Mouse (Mus musculus): Measurements from ENCODE around the gene Plin3. TPM values are rescaled to one million over a fixed set of nuclear protein-coding genes. Genes with fewer than 3 reads are reported as not detected.

Gene Plin3
- polyA plus RNA-seq, 1 experiment from 2014 or later, result 26.8 TPM

DNA sequence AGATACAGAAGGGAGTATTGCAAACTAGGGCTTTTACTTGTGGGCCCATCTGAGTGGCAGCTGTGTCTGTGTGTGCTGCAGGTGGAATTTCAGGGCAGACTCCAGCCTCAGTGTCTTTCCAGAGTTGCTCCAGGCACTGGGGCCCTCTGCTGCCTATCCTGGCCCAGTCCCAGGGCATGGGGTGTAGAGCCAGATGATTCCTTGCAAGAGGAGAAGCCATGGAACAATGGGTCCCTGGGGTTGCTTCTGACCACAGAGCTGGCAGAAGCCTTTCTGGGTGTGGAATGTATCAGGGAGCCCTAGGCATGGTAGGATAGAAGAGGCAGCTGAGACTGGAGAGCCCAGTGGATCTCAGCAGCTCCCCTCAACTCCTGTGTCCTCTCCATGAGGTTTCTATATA is 38.6 kb upstream of the Plin3 start:
- H3K9ac ChIP-seq (replicated peaks), result no peak overlapping the region
- H3K36me3 ChIP-seq (replicated peaks; ENCODE audit: insufficient read depth, low read length), result no peaks in the 10 kb centered on the region
- H3K27me3 ChIP-seq (ENCODE audit: insufficient read depth, low read length), result no peaks in the 10 kb centered on the region
- TF ChIP-seq EP300 (IDR thresholded peaks at IDR 0.05; ENCODE audit: low read depth), result no peak
- TF ChIP-seq CTCF (IDR thresholded peaks at IDR 0.05; ENCODE audit: low read depth), result no peak
- no peak for DNase-seq
- H3K9me3 ChIP-seq (ENCODE audit: low read length), result no peaks in the 10 kb centered on the region
- H3K4me3 ChIP-seq (ENCODE audit: low read depth, low read length), result no peak overlapping the region
- peaks cover 46% of the 10 kb centered on the region for H3K4me1 ChIP-seq (ENCODE audit: insufficient read depth)
- ATAC-seq, result no peak
- no peak overlapping the region for H3K27ac ChIP-seq (ENCODE audit: low read depth)
- no peak overlapping the region for H3K4me2 ChIP-seq (ENCODE audit: low read depth, low read length)

DNA sequence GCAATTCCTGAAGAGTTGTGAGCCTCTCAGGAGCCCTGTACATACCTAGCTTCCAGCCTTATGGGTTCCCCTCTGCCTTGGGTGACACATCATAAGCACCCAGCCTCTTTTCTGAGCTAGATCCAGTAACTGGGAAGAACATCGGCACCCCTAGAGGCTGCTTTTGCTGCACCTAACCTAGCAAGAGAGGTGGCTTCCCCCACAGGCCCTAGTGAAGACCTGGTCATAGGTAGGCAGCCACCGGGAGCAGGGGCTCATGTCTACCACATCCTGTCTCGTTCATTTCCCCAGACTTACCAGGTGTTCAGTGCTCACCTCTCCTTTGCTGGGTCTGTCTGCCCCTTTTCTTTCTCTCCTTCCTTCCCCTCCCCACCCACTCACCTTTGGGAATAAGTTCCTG is 37.7 kb upstream of the Plin3 start:
- Histone ChIP-seq H3K27ac (ENCODE audit: low read depth) (no peak overlapping the region), H3K4me3 (ENCODE audit: low read depth, low read length) (no peak overlapping the region), H3K27me3 (ENCODE audit: insufficient read depth, low read length) (no peaks in the 10 kb centered on the region), H3K4me1 (ENCODE audit: insufficient read depth) (peaks cover 47% of the 10 kb centered on the region), H3K36me3 (replicated peaks; ENCODE audit: insufficient read depth, low read length) (no peaks in the 10 kb centered on the region), H3K4me2 (ENCODE audit: low read depth, low read length) (no peak overlapping the region), H3K9me3 (ENCODE audit: low read length) (no peaks in the 10 kb centered on the region), H3K9ac (replicated peaks) (no peak overlapping the region)
- ATAC-seq, result no peak
- WGBS (ENCODE audit: insufficient replicate concordance), result 72% methylated on average over 3 of the region's 3 CpGs
- DNase-seq, result no peak
- TF ChIP-seq CTCF (IDR thresholded peaks at IDR 0.05; ENCODE audit: low read depth) (peak; percentile 26; the same call in 1 of the 2 replicates), EP300 (IDR thresholded peaks at IDR 0.05; ENCODE audit: low read depth) (no peak)

DNA sequence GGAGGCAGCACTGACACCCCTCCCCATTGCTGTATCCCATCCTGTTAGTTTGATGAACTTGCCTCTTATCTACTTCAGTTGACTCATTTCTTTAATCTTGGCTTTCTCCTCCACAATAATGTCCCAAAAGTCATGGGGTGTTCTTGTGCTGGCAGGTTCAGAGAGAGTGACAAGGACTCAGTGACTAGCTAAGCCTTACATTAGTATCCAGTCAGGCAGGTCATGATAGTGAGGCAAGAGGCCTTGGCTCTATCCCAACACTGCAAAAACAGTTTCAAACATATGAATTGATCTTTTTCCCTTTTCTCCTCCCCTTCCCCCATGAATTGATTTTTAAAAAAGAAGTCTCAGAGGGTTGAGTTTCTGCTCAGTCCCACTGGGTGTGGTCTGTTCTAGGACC is 36.6 kb upstream of the Plin3 start:
- Histone ChIP-seq H3K4me3 (ENCODE audit: low read depth, low read length) (no peak overlapping the region), H3K9ac (replicated peaks) (no peak overlapping the region), H3K27ac (ENCODE audit: low read depth) (peak overlapping the region; percentile 19; the same call in 1 of the 2 replicates), H3K4me2 (ENCODE audit: low read depth, low read length) (no peak overlapping the region), H3K36me3 (replicated peaks; ENCODE audit: insufficient read depth, low read length) (no peaks in the 10 kb centered on the region), H3K27me3 (ENCODE audit: insufficient read depth, low read length) (no peaks in the 10 kb centered on the region), H3K4me1 (ENCODE audit: insufficient read depth) (peaks cover 53% of the 10 kb centered on the region), H3K9me3 (ENCODE audit: low read length) (no peaks in the 10 kb centered on the region)
- ATAC-seq, result no peak
- DNase-seq, result peak; percentile 50
- TF ChIP-seq EP300 (IDR thresholded peaks at IDR 0.05; ENCODE audit: low read depth), result no peak
- TF ChIP-seq CTCF (IDR thresholded peaks at IDR 0.05; ENCODE audit: low read depth), result no peak

DNA sequence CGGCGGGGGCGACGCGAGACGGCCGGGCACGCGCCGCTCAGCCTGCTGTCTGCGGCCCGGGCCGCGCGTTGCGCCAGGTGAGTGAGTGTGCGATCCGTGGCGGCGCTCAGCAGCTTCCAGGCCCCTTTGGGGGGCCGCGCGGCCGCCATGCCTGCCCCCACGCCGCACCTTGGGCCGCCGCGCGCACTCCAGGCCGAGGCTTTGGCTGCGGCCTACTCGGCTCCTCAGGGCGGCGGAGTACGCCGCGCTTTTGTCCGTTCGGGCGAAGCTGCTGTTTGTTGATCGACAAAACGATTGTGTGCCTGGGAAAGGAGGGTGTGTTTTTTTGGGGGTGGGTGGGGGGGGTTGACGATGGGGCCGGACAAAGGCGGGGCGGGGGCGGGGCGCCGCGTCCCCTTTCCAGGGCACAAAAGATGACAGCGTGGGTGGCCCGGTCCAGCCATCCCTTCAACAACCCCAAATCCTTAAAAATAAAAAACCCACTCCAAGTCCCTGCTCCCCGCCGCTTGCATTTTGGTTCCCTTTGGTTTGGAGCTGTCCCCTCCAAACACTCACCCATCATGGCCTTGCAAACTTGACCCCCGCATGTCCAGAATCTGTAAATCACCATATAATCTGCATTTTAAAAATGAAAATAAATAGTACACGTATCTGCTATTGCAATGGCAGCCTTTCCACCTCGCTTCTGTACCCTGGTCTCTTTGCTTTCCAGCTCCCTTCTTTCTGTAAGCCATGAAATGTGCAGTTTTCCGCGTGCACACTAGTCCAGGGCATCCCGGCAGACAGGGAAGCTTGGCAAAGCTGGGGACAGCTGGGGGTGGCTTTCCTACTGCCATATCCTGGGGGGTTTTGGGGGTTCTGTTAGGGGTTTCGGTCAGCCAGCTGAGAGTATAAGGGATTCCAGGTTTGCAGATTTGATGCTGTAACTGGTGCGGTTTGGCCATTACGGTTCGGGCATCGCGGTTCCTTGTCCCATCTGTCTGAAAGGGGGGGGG is 33.8 kb upstream of the Plin3 start:
- DNase-seq (no peak), ATAC-seq (peak; percentile 45)
- peaks cover 12% of the 10 kb centered on the region for H3K36me3 ChIP-seq (replicated peaks; ENCODE audit: insufficient read depth, low read length)
- H3K9me3 ChIP-seq (ENCODE audit: low read length), result no peaks in the 10 kb centered on the region
- no peak for TF ChIP-seq CTCF (IDR thresholded peaks at IDR 0.05; ENCODE audit: low read depth)
- no peak for TF ChIP-seq EP300 (IDR thresholded peaks at IDR 0.05; ENCODE audit: low read depth)
- peak overlapping the region; percentile 97 for H3K4me2 ChIP-seq (ENCODE audit: low read depth, low read length)
- H3K4me1 ChIP-seq (ENCODE audit: insufficient read depth), result peaks cover 49% of the 10 kb centered on the region
- peak overlapping the region; percentile 97 for H3K27ac ChIP-seq (ENCODE audit: low read depth)
- H3K27me3 ChIP-seq (ENCODE audit: insufficient read depth, low read length), result no peaks in the 10 kb centered on the region
- H3K9ac ChIP-seq (replicated peaks), result peak overlapping the region; percentile 87
- peak overlapping the region; percentile 78 for H3K4me3 ChIP-seq (ENCODE audit: low read depth, low read length)
- WGBS (ENCODE audit: insufficient replicate concordance), result 5% methylated on average over 61 of the region's 67 CpGs

DNA sequence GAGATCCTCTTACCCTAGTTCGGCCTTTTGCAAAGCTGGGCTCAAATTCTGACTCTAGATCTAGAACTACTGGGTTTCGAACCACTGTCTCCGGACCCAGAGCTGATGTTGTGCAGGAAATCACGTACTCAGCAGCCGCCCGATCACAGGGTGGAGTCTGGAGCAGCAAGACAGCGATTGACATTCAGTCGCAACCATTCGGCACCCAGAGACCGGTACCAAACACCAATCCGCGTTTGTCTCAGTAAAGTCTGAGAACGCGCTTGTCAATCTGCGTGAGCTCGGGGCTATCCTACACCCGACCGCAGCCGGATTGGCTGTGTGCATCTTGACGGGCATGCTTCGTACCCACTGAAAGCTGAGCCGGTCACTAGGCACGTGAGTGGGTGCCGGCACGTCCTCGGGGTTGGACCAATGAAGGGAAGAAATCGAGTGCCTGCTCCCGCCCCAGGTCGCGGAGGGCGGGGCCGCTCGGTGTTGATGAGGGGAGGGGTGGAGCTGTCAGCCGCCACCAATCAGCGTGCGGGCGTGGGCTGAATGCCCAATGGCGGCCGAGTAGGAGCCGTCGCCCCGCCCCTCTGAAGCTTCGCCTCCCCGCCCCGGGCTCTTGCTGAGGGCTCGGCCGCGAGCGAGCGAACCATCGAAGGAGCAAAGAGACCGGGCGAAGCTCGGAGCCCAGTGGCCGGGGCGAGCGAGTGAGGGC is 32.9 kb upstream of the Plin3 start, which contains the start of gene Kdm4b:
TSS of gene Kdm4b (plus strand) at position 613 of the 703 bp plus-strand sequence.
- under 1% methylated on average over 57 of the region's 57 CpGs for WGBS (ENCODE audit: insufficient replicate concordance)
- Histone ChIP-seq H3K4me2 (ENCODE audit: low read depth, low read length) (peak within 1 kb of the TSS; percentile 97), H3K9me3 (ENCODE audit: low read length) (no peaks in the 10 kb centered on the region), H3K4me3 (ENCODE audit: low read depth, low read length) (peak within 1 kb of the TSS; percentile 78), H3K27ac (ENCODE audit: low read depth) (peak within 1 kb of the TSS; percentile 97), H3K27me3 (ENCODE audit: insufficient read depth, low read length) (no peaks in the 10 kb centered on the region), H3K36me3 (replicated peaks; ENCODE audit: insufficient read depth, low read length) (peaks cover 17% of the 10 kb centered on the region), H3K9ac (replicated peaks) (peak within 1 kb of the TSS; percentile 87), H3K4me1 (ENCODE audit: insufficient read depth) (peaks cover 43% of the 10 kb centered on the region)
- TF ChIP-seq CTCF (IDR thresholded peaks at IDR 0.05; ENCODE audit: low read depth) (no peak), EP300 (IDR thresholded peaks at IDR 0.05; ENCODE audit: low read depth) (no peak)
- DNase-seq (peak; percentile 99), ATAC-seq (peak; percentile 96)

DNA sequence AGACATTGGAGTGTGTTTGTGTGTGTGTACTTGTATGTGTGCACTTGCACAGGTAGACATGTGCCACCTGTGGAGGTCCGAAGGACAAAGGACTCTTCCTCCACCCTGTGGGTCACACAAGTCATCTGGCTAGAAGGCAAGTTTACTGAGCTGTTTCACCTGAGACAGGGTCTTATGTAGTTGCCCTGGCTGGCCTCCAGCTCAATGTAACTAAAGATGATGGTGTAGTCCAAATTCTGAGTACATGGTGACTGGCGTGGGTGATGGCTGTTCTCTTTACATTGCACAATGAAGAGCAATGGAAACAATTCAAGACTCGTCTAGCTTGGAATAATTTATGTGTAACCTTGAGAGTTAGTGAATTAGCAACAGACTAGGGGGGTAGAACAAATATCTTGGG is 31.7 kb upstream of the Plin3 start:
- H3K27ac ChIP-seq (ENCODE audit: low read depth), result no peak overlapping the region
- TF ChIP-seq EP300 (IDR thresholded peaks at IDR 0.05; ENCODE audit: low read depth), result no peak
- TF ChIP-seq CTCF (IDR thresholded peaks at IDR 0.05; ENCODE audit: low read depth), result no peak
- H3K4me3 ChIP-seq (ENCODE audit: low read depth, low read length), result no peak overlapping the region
- H3K36me3 ChIP-seq (replicated peaks; ENCODE audit: insufficient read depth, low read length), result peaks cover 27% of the 10 kb centered on the region
- peaks cover 32% of the 10 kb centered on the region for H3K4me1 ChIP-seq (ENCODE audit: insufficient read depth)
- DNase-seq (no peak), ATAC-seq (no peak)
- no peak overlapping the region for H3K9ac ChIP-seq (replicated peaks)
- H3K27me3 ChIP-seq (ENCODE audit: insufficient read depth, low read length), result no peaks in the 10 kb centered on the region
- H3K4me2 ChIP-seq (ENCODE audit: low read depth, low read length), result no peak overlapping the region
- 67% methylated on average over 3 of the region's 3 CpGs for WGBS (ENCODE audit: insufficient replicate concordance)
- no peaks in the 10 kb centered on the region for H3K9me3 ChIP-seq (ENCODE audit: low read length)

Measured in liver, postnatal 0 days (tissue).